Mouse (Mus musculus) c-Kit-positive CD71-positive TER-119-positive erythroid progenitor cells, embryonic 14.5 days (primary cell): ENCODE measurements around the gene Dcdc2b.

ENCODE experiments used
- DNase-seq: peaks from one replicate; pipeline ENCODE4 v3.0.0-alpha.2; 2013; ENCODE audit warnings: low spot score

Gene Dcdc2b

DNA sequence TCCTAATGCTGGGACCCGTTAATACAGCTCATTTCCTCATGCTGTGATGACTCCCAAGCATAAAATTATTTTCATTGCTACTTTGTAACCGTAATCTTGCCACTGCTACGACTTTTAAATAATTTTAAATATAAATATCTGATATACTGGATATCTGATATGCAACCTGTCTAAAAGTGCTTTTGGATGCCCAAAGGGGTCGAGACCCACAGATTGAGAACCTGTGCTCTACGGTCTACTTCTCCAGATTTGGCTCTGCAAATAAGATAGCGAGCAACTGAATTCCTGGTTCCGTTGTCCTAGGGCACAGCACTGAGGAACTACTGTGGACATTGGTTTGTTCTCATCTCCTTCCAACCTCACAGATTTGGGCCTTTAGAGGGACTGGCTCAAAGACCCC is 36.4 kb downstream of the Dcdc2b start:
- no peak for DNase-seq

DNA sequence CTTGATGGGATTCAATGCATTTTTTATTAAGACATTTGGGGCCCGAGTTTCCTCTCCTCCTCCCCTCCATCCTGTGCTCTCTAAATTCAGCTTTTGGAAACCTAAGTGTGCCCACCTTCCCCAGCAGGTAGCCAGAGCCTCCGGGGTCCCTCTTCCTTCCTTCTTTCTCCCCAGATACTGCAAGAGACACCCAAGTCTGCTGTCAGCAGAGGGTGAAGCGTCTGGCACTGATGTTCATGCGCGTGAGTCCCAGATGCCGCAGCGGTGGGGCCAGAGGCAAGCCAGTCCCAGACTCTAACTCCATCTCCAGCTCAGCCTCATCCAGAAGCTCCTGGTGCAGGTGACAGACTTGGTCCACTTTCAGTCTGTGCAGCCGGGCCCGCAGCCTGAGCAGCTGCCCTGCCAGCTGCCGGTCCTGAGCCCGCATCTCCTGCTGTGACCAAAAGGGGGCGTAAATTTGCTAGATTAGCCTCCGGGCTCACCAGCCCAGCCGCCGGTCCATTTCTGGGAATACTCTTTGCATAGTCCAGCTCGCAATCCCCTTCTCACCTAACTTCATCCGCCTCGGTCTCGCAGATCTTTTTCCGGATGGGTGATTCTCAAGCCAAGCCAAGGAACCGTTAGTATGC is 37.1 kb downstream of the Dcdc2b start:
- DNase-seq = no peak

DNA sequence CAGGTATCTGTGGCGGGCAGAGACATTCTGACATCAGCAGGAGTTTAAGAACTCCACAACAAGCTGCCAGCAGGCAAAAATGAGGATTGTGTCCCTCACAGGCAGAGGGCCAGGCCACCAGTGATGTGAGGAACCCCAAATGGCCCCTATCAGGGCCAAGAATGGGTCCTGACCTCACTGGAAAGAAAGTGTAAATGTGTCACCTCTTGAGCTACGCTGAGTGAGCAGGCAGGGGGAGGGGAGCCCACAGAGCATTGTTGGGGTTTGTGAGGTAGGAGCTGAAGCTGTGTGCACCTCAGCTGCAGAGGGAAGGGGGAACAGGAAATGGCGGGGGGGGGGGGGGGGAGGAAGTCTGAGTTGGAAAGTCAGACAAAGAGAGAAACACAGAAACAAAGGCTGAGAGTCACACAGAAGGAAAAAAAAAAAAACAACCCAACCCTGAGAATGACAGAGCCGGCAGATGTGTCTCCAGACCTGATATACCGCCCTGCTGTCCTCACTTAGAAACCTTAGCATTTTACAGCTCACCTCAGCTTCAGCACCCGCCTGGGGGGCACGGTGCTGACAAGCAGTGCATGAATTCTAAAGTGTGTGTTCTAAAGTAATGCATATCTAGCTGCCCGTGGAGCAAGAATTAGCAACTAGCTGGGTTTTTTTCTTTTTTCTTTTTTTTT is 38.7 kb downstream of the Dcdc2b start:
- DNase-seq = no peak

DNA sequence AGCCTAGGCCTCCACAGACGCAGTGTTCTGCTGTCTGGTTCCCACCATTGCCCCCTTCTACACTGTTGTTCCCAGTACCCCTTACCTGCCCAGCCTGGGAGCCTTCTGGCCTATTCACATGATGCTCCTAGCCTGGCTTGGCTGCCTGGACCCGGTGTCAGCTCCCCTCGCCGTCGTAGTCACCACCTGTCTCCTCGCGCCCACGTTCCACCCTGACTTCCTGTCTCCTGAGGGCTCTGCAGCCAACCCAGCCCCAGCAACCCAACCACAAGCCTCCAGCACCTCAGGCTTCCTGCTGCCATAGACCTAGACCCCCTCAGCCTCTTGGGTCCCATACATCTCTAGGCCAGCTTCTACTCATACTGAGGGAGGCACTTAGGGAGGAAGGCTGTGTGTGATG is 40.6 kb downstream of the Dcdc2b start, which contains the start of gene Lck:
Gene Lck (minus strand): TSS at position 212 of the 400 bp plus-strand sequence.
- no peak for DNase-seq

DNA sequence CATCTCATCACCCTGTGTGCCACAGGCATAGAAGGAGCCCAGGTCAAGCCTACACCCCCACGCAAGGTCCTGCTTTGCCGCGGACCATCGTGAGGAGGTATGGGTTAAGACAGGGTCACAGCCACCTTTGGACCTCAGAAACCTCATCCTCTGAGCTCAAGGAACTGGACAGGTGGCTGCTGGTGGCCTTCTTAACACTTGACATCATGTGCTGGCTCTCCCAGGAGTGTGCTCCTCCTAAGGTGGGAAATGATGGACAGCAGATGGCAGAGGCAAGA is 41.0 kb downstream of the Dcdc2b start:
- DNase-seq = no peak

DNA sequence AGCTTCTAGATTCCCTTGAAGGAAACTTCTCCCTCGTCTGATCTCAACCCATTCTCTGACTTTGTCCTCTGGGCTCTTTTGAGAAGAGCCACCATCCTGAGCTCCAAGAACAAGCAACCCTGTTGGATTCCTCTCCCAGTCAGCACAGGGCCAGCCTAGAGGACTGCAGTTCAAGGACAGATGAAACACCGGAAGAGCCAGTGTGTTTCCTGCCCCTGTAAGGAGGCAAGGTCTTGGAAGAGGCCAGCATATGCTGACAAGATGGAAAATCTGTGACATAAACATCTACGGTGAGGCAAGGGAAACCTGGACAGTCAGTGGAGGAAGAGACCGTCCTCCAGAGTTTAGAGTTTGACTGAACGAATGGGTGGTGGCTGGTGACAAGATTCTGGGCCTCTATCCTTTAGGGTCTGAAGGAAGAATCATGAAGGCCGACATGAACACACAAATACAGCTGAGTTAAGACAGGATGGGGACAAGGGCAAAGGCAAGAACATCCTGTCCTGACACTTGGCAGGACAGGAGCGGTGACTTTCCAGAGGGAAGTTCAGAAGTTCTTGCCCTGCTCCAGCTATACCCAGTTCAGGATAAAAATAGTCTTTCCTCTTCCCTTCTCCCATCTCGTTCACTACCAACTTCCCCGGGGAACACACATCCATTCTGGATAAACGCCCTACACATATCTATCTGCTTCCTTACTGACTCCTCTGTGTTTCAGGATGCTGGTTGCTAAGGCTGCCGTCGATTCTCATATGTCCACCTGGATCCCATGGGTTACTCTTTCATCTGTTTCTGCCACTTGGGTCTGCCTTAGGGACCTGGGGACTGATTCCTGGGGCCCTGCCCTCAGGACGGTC is 41.6 kb downstream of the Dcdc2b start:
- DNase-seq = no peak

DNA sequence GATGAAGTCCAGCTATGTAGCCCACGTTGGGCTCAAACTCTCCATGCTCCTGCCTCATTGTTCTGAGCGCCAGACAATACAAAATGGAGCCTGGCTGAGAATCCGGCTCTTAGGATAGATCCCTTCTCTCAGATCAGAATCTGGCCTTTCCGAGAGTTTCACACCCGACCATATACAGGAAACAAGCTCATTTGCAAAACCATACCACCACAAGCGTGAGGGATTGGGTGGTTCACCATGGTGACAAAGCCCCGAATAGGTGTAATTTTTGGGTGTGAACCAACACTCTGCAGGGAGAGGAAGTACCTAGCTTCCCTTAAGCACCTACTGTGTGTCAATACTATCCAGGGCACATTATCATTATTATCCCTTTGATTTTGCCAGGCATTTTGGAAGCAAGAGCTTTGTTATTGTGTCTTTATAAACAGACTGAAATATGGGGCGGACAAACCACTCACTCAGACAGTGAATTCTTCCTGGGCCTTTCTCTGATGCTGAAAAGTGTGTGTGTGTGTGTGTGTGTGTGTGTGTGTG is 42.4 kb downstream of the Dcdc2b start:
- no peak for DNase-seq

DNA sequence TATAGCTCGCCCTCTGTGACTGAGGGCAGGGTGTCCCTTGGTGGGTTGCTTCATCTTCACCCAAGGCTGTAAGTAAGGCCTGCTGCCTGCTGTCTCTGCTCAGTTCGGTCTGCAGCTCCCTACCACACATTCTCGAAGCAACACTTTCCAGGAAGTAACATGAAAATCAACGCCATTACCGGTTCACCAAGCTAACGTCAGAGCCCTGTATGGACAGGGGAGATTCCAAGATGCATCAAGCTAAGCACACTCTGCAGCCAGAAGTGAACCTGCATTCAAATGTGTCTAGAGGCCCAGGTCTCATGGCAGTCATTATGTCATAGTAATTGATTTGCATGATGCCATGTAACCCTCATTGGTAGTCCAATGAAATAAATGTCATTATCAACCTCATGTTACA is 44.0 kb downstream of the Dcdc2b start:
- DNase-seq = no peak

DNA sequence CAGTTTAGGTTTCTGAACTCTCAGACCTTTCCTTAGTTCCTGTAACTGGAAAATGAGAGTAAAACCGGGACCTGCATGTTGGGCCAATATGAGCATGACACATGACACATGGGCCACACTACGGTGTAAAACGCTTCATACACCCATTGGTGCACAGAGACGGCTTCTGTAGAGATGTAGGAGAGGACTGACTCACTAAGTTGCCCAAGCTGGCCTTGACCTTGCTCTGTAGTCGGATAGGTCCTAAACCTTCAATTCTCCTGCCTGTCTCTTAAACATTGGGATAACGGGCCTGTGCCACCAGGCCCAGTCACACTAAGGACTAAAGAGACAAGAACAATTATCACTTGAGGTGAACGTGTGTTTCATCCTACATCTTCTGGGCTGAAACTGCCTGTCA is 45.7 kb downstream of the Dcdc2b start:
- DNase-seq = no peak

DNA sequence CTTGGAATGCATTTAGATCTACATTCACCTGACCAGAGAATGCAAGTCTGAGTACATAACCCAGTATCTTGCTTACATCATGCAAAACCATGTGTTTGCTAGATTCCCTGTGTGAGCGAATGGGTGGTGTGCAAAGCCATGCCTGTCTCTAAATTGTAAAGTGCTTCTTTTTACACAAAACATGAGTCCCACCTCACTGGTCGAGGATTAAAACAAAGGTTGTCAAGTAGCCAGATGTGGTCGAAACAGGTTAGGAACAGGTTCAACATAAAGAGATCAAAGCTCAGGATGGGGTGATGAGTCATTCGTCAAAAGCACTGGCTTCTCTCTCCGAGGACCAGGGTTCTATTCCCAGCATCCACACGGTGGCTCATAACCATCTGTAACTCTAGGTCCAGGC is 48.9 kb downstream of the Dcdc2b start:
- DNase-seq = no peak

DNA sequence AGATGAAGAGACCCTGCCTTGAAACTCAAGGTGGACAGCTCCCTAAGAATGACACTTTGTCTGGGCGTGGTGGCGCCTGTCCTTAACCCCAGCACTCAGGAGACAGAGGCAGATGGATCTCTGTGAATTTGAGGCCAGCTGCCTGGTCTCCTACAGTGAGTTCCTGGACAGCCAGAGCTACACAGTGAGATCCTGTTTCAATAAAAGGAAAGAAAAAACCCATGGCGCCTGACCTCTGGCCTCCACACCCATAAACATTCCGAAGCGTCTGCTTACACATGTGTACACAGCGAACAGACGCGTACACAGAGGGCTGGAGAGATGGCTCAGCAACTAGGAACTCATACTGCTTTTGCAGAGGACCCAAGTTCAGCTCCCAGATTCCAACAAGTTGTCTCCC is 50.3 kb downstream of the Dcdc2b start:
- DNase-seq = no peak

DNA sequence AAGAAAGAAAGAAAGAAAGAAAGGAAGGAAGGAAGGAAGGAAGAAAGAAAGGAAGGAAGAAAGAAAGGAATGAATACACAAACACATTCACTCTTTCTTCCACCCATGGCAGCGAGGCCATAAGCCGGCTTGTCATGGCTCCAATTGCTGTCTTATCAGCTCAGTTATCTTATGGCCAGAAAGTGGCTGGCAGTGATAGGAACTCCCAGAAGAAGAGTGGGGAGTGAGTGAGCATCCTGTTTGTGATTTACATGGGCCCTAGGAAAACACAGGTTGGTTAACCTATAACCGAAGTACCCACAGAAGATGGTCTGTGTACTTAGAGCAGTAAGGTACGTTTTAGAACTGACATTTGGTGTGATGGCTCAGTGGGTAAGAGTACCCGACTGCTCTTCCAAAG is 52.9 kb downstream of the Dcdc2b start:
- DNase-seq = no peak
